Mouse (Mus musculus) B cell, adult 2 months (primary cell): ENCODE measurements around the gene Spag17.
A peak's percentile ranks its signal among the peaks of the same experiment; 100 is the strongest.

Experiments used
- DNase-seq, 2 experiments: peaks; one replicate each; pipeline ENCODE4 v3.0.0; 2022

The Spag17 gene

GRCm38 (mm10) chr3:100176031-100176430, 290.8 kb downstream of the Spag17 start:
- DNase-seq = peak in 1 of 2 experiments; percentile 6

DNA sequence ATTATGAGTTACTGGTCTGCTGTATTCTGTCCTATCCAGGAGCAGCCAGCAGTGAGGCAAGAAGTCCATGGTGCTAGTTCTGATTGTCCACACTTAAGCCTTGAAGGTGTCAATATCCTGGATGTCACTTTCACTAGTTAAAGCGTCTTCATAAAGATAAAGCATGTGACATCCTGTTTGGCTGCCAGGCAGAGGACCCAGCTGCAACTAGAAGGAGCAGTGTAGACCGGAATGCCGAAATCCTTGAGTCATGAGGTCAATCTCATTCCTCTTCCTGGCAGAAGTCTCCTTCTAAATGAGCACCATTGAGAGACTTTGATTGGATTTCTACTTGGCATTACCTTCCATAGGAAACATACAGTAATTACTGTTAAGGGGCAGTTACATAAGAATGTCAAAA, 295.3 kb downstream of the Spag17 start:
- DNase-seq = no peak

- peak; percentile 24 to 45 for DNase-seq
Observed at GRCm38 (mm10) chr3:100189444-100189843, 304.2 kb downstream of the Spag17 start.

GRCm38 (mm10) chr3:100189861-100190260, 304.7 kb downstream of the Spag17 start:
- no peak for DNase-seq
